Mouse (Mus musculus) liver, embryonic 12.5 days (tissue): ENCODE data around the gene D5Ertd579e. TPM values are rescaled to one million over a fixed set of nuclear protein-coding genes. Genes with fewer than 3 reads are reported as not detected.

Experiments
- ATAC-seq: fragments of 200-750 bp; cut with Nextera tagmentation; 2 replicates; pipeline ENCODE4 v1.8.0; 2017; ENCODE audit warnings: moderate number of reproducible peaks, mild to moderate bottlenecking, moderate library complexity
- H3K27ac ChIP-seq: fragments of 300-500 bp; sonication (generic); 2 replicates; pipeline ENCODE4 v1.5.1; 2016; ENCODE audit warnings: mild to moderate bottlenecking
- H3K27me3 ChIP-seq: fragments of 300-500 bp; sonication (generic); replicated peaks from 2 replicates; pipeline ENCODE4 v1.6.1; 2016; ENCODE audit warnings: mild to moderate bottlenecking, moderate library complexity
- H3K36me3 ChIP-seq: fragments of 300-500 bp; sonication (generic); 2 replicates; pipeline ENCODE4 v1.6.1; 2016; ENCODE audit warnings: mild to moderate bottlenecking, moderate library complexity
- H3K4me1 ChIP-seq: fragments of 300-500 bp; sonication (generic); 2 replicates; pipeline ENCODE4 v1.6.1; 2016
- H3K4me2 ChIP-seq: fragments of 300-500 bp; sonication (generic); 2 replicates; pipeline ENCODE4 v1.6.1; 2016; ENCODE audit warnings: mild to moderate bottlenecking, moderate library complexity
- H3K4me3 ChIP-seq: fragments of 300-500 bp; sonication (generic); 2 replicates; pipeline ENCODE4 v1.5.1; 2016; ENCODE audit warnings: mild to moderate bottlenecking, moderate library complexity
- H3K9ac ChIP-seq: fragments of 300-500 bp; sonication (generic); 2 replicates; pipeline ENCODE4 v1.6.1; 2016; ENCODE audit warnings: mild to moderate bottlenecking, moderate library complexity
- H3K9me3 ChIP-seq: fragments of 300-500 bp; sonication (generic); replicated peaks from 2 replicates; pipeline ENCODE4 v1.6.1; 2016; ENCODE audit warnings: mild to moderate bottlenecking, moderate library complexity
- WGBS: fragments of 180-500 bp; shearing (Covaris S2); methylation state at CpG from one replicate; pipeline ENCODE4 v1.1.7; 2016; ENCODE audit not compliant: insufficient replicate concordance; 5-methylcytosine and 5-hydroxymethylcytosine counted together
- polyA plus RNA-seq: library from polyadenylated mRNA; unstranded; fragments of >200 nt; fragmentation: Nextera tagmentation; extraction: Ambion mirVana; gene quantifications from 2 replicates; pipeline ENCODE4 v1.2.1, GENCODE M21; 2016

D5Ertd579e gene
- polyA plus RNA-seq, 1 experiment from 2014 or later, result 28.5 TPM

DNA sequence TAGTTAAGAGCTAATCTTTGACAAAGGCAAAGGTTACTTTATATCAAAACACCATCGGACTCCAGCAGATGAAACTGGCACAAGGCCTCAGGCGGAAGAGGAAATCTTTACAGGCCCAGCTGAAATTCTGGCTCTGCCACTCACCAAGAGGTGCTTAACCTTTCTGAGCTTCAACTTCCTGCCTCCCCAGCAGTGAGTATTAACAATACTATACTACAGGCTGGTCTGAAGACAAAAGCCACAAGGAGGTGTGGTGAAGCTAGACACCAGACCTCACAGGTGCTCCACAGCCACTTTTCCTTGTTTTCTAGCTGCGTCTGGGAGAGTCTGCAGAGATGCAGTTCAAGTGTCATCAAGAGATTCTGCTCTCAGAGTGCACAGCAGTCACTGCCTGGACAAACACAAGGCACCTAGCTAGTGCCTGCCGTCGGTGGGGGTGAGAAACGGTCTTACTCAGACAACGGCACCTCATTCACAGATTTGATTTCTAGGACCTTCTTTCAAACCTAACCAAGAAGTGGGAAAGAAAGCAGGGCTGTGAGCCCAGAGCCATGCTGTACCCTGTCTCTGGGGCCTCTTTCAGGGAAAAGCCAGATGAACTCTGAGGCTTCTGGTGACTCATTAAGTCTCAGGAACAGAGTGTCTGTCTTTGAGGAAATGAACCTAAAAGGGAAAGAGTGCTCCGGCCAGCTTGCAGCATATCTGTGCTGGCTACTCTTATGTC, 121.5 kb downstream of the D5Ertd579e start:
- H3K27ac ChIP-seq, result peak overlapping the region; percentile 88
- peaks cover 22% of the 10 kb centered on the region for H3K36me3 ChIP-seq
- no peaks in the 10 kb centered on the region for H3K27me3 ChIP-seq
- H3K9me3 ChIP-seq, result no peaks in the 10 kb centered on the region
- no peak for ATAC-seq
- no peak overlapping the region for H3K4me3 ChIP-seq
- WGBS, result 40% methylated on average over 8 of the region's 8 CpGs
- peak overlapping the region; percentile 29 for H3K4me2 ChIP-seq
- peak overlapping the region; percentile 40 for H3K9ac ChIP-seq
- peaks cover 60% of the 10 kb centered on the region for H3K4me1 ChIP-seq

- no peaks in the 10 kb centered on the region for H3K9me3 ChIP-seq
- peak overlapping the region; percentile 3 for H3K4me3 ChIP-seq
- peak overlapping the region; percentile 88 for H3K27ac ChIP-seq
- peak overlapping the region; percentile 56 for H3K4me2 ChIP-seq
- H3K9ac ChIP-seq, result peak overlapping the region; percentile 40
- H3K4me1 ChIP-seq, result peaks cover 59% of the 10 kb centered on the region
- 10% methylated on average over 3 of the region's 3 CpGs for WGBS
- ATAC-seq, result peak; percentile 90
- H3K36me3 ChIP-seq, result peaks cover 22% of the 10 kb centered on the region
- no peaks in the 10 kb centered on the region for H3K27me3 ChIP-seq
Measured at GRCm38 (mm10) chr5:36573354-36573753, 122.5 kb downstream of the D5Ertd579e start.

- Histone ChIP-seq H3K9me3 (no peaks in the 10 kb centered on the region), H3K36me3 (peaks cover 22% of the 10 kb centered on the region), H3K27ac (no peak overlapping the region), H3K27me3 (no peaks in the 10 kb centered on the region), H3K4me3 (no peak overlapping the region), H3K9ac (no peak overlapping the region), H3K4me2 (no peak overlapping the region), H3K4me1 (peaks cover 73% of the 10 kb centered on the region)
- WGBS, result 83% methylated on average over 16 of the region's 16 CpGs
- no peak for ATAC-seq
Measured at GRCm38 (mm10) chr5:36571371-36571770, 124.5 kb downstream of the D5Ertd579e start.

DNA sequence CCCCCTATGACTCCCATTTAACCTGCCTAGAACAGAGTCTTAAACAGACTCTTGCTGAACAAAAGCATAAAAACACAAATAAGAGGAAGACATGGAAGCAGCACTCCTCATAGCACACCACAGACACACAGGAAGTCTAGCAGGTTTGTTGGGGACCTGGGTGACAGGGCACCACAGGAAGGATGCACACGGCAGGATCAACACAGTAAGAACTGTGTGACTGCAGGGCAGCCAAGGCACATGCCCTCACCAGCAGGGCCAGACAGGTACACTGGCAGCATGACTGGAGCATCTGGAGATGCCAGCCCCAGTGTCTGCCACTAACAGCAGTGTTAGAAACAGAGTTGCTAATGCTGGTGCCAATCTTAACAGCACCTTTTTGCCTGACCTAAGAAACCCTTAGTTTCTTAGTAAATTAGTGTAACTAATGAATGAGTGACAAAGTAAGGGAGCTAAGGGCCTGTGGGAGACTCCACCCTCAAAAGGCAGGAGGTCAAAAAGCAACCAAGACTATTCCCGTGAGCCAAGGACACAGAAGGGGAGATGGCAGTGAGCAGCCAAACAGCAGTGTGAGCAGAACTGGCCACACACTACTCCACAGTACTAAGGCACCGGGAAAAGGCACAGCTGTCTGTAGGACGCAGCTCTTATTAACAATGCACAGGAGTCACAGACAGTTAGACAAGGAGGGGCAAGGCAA, 125.1 kb downstream of the D5Ertd579e start:
- peaks cover 22% of the 10 kb centered on the region for H3K36me3 ChIP-seq
- no peak overlapping the region for H3K4me2 ChIP-seq
- 79% methylated on average over 4 of the region's 4 CpGs for WGBS
- H3K4me1 ChIP-seq, result peaks cover 69% of the 10 kb centered on the region
- 0 out of 2 replicates have a peak overlapping the region, but pooled peaks have one; percentile 9 for H3K27ac ChIP-seq
- no peaks in the 10 kb centered on the region for H3K27me3 ChIP-seq
- no peaks in the 10 kb centered on the region for H3K9me3 ChIP-seq
- ATAC-seq, result no peak
- no peak overlapping the region for H3K4me3 ChIP-seq
- H3K9ac ChIP-seq, result no peak overlapping the region

DNA sequence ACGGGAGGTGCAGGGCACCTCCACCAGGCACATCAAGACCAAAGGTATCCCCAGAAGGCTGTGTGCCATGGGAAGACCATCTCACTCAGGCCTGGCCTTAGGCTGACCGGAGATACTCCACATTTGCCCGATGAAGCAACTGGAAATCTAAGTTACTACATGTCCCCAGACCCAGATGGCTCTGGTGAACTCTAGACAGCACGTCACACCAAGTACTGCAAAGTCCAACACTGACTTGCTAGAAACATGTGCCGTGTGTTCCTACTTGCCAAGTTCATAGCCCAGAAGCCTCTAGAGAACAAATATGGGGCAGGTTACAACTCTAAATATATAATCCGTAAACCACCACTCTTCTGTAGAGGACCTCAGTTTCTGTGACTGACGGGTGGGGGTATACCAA, 125.7 kb downstream of the D5Ertd579e start:
- H3K4me1 ChIP-seq, result peaks cover 69% of the 10 kb centered on the region

GRCm38 (mm10) chr5:36568118-36568517, 127.7 kb downstream of the D5Ertd579e start:
- H3K9ac ChIP-seq, result no peak overlapping the region
- H3K4me1 ChIP-seq, result peaks cover 69% of the 10 kb centered on the region
- WGBS, result 80% methylated on average over 4 of the region's 4 CpGs
- no peak for ATAC-seq
- no peaks in the 10 kb centered on the region for H3K9me3 ChIP-seq
- H3K4me2 ChIP-seq, result no peak overlapping the region
- H3K4me3 ChIP-seq, result no peak overlapping the region
- H3K36me3 ChIP-seq, result peaks cover 22% of the 10 kb centered on the region
- H3K27ac ChIP-seq, result no peak overlapping the region
- no peaks in the 10 kb centered on the region for H3K27me3 ChIP-seq

More for the DNA sequence above, 125.7 kb downstream of the D5Ertd579e start:
- Histone ChIP-seq H3K4me2 (no peak overlapping the region), H3K36me3 (peaks cover 22% of the 10 kb centered on the region), H3K4me3 (no peak overlapping the region), H3K27ac (0 out of 2 replicates have a peak overlapping the region, but pooled peaks have one; percentile 9), H3K9ac (no peak overlapping the region), H3K9me3 (no peaks in the 10 kb centered on the region), H3K27me3 (no peaks in the 10 kb centered on the region)
- WGBS, result 87% methylated on average over 7 of the region's 7 CpGs
- ATAC-seq, result no peak

DNA sequence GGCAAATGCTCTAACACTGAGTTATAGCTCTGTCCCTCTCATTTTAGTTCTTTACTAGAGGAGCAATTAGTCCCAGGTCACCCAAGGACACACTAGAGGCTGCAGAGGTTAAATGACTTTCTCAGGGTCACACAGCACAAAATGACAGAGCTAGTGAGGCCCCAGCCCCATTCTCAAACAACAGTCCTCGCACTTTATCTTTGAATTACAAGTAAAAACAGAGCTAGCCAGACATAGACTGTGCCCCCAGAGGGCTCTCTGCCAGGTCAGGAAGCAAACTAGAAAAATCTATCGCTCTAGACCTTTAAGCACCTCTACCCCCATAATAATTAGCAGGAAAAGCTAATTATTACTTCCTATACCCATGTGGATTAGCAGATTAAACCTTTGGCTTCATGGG, 128.2 kb downstream of the D5Ertd579e start:
- no peak overlapping the region for H3K4me2 ChIP-seq
- H3K4me1 ChIP-seq, result peaks cover 69% of the 10 kb centered on the region
- H3K27me3 ChIP-seq, result no peaks in the 10 kb centered on the region
- H3K9me3 ChIP-seq, result no peaks in the 10 kb centered on the region
- H3K27ac ChIP-seq, result no peak overlapping the region
- peaks cover 22% of the 10 kb centered on the region for H3K36me3 ChIP-seq
- no peak overlapping the region for H3K4me3 ChIP-seq
- 61% methylated on average over 2 of the region's 2 CpGs for WGBS
- no peak for ATAC-seq
- no peak overlapping the region for H3K9ac ChIP-seq

DNA sequence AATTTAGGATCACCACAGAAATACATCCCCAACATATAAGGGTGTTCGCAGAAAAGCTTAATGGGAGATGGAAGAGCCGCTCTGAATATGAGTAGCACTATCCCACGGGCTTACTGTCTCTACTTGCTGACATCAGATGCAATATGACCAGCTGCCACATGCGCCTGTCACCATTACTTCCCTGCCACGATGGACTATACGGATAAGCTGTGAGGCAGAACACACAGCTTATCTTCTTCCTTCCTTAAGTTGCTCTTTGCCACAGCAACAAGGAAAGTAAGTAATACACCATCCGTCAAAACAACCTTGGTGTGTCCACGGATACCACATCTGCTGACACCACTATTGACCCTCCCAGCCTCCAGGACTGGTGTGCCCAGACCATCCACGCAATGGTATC, 131.3 kb downstream of the D5Ertd579e start:
- Histone ChIP-seq H3K9ac (no peak overlapping the region), H3K4me2 (0 out of 2 replicates have a peak overlapping the region, but pooled peaks have one; percentile 1), H3K27me3 (no peaks in the 10 kb centered on the region), H3K9me3 (no peaks in the 10 kb centered on the region), H3K4me1 (peaks cover 79% of the 10 kb centered on the region), H3K4me3 (no peak overlapping the region), H3K36me3 (no peaks in the 10 kb centered on the region), H3K27ac (no peak overlapping the region)
- 32% methylated on average over 9 of the region's 9 CpGs for WGBS
- peak; percentile 52; the same call in 1 of the 2 replicates for ATAC-seq

GRCm38 (mm10) chr5:36563741-36564140, 132.1 kb downstream of the D5Ertd579e start:
- no peak overlapping the region for H3K4me3 ChIP-seq
- peak overlapping the region; percentile 43; the same call in 1 of the 2 replicates for H3K27ac ChIP-seq
- H3K9me3 ChIP-seq, result no peaks in the 10 kb centered on the region
- no peaks in the 10 kb centered on the region for H3K36me3 ChIP-seq
- H3K27me3 ChIP-seq, result no peaks in the 10 kb centered on the region
- no peak overlapping the region for H3K4me2 ChIP-seq
- H3K4me1 ChIP-seq, result peaks cover 78% of the 10 kb centered on the region
- 70% methylated on average over 6 of the region's 6 CpGs for WGBS
- H3K9ac ChIP-seq, result no peak overlapping the region
- ATAC-seq, result no peak

DNA sequence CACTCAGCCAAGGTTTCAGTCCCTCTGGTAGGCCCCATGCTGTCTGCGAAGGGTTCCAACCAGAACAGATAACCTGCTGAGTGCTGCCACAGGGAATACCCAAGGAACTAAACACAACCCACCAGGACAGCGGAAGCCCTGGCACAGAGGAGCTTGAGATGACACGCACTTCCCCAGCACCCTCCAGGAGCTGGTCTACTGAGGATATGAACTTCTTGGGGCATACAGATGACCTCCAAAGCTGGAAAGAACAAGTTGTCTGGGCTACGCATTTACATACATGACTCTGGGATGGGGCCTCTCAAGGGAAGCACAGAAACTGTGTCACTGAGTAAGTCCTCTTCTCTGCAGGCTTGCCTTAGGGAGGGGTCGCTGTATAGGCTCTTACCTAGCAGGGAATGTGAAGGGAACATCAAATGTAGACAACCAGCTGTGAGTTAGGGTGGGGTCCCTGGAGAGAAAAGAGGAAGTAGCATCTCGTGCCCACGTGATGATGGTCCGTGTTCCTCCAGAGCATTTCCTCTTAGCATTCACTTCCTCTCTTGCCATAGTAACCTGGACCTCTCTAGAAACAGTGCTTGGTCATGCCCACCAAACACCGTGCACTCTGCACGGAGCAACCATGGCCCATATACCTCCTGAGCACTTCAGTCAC, 132.9 kb downstream of the D5Ertd579e start:
- no peaks in the 10 kb centered on the region for H3K9me3 ChIP-seq
- H3K9ac ChIP-seq, result no peak overlapping the region
- H3K27ac ChIP-seq, result peak overlapping the region; percentile 52; the same call in 1 of the 2 replicates
- H3K36me3 ChIP-seq, result no peaks in the 10 kb centered on the region
- peak; percentile 16; the same call in 1 of the 2 replicates for ATAC-seq
- peaks cover 71% of the 10 kb centered on the region for H3K4me1 ChIP-seq
- H3K4me2 ChIP-seq, result no peak overlapping the region; the same call in 1 of the 2 replicates
- H3K4me3 ChIP-seq, result no peak overlapping the region
- WGBS, result 46% methylated on average over 10 of the region's 10 CpGs
- H3K27me3 ChIP-seq, result no peaks in the 10 kb centered on the region

DNA sequence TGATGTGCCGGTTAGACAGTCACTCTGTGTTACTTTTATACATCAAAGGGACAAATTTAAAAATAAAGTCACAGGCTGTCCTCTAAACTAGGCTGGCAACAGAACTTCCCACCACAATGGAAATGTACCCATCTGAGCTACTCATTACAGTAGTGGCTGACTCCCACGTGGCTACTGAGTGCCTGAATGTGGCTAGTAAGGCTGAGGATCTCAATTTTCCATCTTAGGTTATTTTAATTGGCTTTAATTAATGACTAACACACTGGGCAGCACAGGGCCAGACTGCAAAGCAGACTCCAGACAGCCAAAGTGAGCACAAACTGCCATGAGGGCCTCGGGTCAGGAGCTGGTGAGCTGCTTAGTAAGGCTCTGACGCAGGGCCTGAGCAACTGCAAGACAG, 134.3 kb downstream of the D5Ertd579e start:
- Histone ChIP-seq H3K4me3 (no peak overlapping the region), H3K4me1 (peaks cover 66% of the 10 kb centered on the region), H3K9ac (no peak overlapping the region), H3K36me3 (no peaks in the 10 kb centered on the region), H3K9me3 (no peaks in the 10 kb centered on the region), H3K27me3 (no peaks in the 10 kb centered on the region), H3K4me2 (no peak overlapping the region), H3K27ac (no peak overlapping the region)
- ATAC-seq, result no peak
- 79% methylated on average over 4 of the region's 4 CpGs for WGBS

GRCm38 (mm10) chr5:36560490-36560889, 135.3 kb downstream of the D5Ertd579e start:
- H3K27ac ChIP-seq, result 0 out of 2 replicates have a peak overlapping the region, but pooled peaks have one; percentile 54
- H3K9ac ChIP-seq, result no peak overlapping the region
- no peaks in the 10 kb centered on the region for H3K36me3 ChIP-seq
- 80% methylated on average over 4 of the region's 4 CpGs for WGBS
- ATAC-seq, result no peak
- peaks cover 62% of the 10 kb centered on the region for H3K4me1 ChIP-seq
- H3K9me3 ChIP-seq, result no peaks in the 10 kb centered on the region
- H3K4me2 ChIP-seq, result no peak overlapping the region
- no peaks in the 10 kb centered on the region for H3K27me3 ChIP-seq
- no peak overlapping the region for H3K4me3 ChIP-seq
